Mouse (Mus musculus) R1 (cell line): ENCODE data around the gene Npm3.

Source experiments
- DNase-seq: peaks from one replicate; pipeline ENCODE4 v3.0.0-alpha.2; 2018; ENCODE audit warnings: low read depth, low spot score

Gene Npm3

GRCm38 (mm10) chr19:45734191-45734590 is 15.2 kb downstream of the Npm3 start:
- no peak for DNase-seq

GRCm38 (mm10) chr19:45733564-45733963 is 15.8 kb downstream of the Npm3 start:
- no peak for DNase-seq

GRCm38 (mm10) chr19:45731658-45732057 is 17.7 kb downstream of the Npm3 start:
- no peak for DNase-seq

- DNase-seq, result no peak
Measured at GRCm38 (mm10) chr19:45730042-45730441, 19.3 kb downstream of the Npm3 start.

- peak; percentile 39 for DNase-seq
Measured at GRCm38 (mm10) chr19:45727231-45727630, 22.2 kb downstream of the Npm3 start.

GRCm38 (mm10) chr19:45725677-45726277 is 23.6 kb downstream of the Npm3 start:
- no peak for DNase-seq

- peak; percentile 39 for DNase-seq
Measured at GRCm38 (mm10) chr19:45722188-45722587, 27.2 kb downstream of the Npm3 start.

- DNase-seq, result no peak
Measured at GRCm38 (mm10) chr19:45718286-45718685, 31.1 kb downstream of the Npm3 start.

- DNase-seq, result no peak
Measured at GRCm38 (mm10) chr19:45717493-45718220, 31.7 kb downstream of the Npm3 start.

GRCm38 (mm10) chr19:45708704-45709103 is 40.7 kb downstream of the Npm3 start:
- DNase-seq, result no peak
